Mouse (Mus musculus) intestine, embryonic 14.5 days (tissue): ENCODE measurements around the gene Clca3a2. TPM values are rescaled to one million over a fixed set of nuclear protein-coding genes. Genes with fewer than 3 reads are reported as not detected.
"Not testable (repeated sequence)": the region's sequence is repeated elsewhere in the genome, so short reads cannot be mapped to it uniquely, and the experiment has no call there.

ENCODE experiments used
- ATAC-seq: fragments of 200-750 bp; cut with Nextera tagmentation; replicated peaks from 2 replicates; pipeline ENCODE4 v1.8.0; 2017; ENCODE audit warnings: low read depth, moderate number of reproducible peaks, moderate TSS enrichment, moderate library complexity; ENCODE audit not compliant: low FRiP score, low TSS enrichment
- DNase-seq: peaks from one replicate; pipeline ENCODE4 v3.0.0-alpha.2; 2018; ENCODE audit warnings: low spot score
- H3K27ac ChIP-seq: fragments of 300-500 bp; sonication (generic); 2 replicates; pipeline ENCODE4 v1.5.1; 2014; ENCODE audit warnings: low read depth, mild to moderate bottlenecking, control low read depth
- H3K27me3 ChIP-seq: fragments of 300-500 bp; sonication (generic); replicated peaks from 2 replicates; pipeline ENCODE4 v1.6.1; 2014; ENCODE audit warnings: low read length, control low read depth; ENCODE audit not compliant: control insufficient read depth, insufficient read depth
- H3K36me3 ChIP-seq: fragments of 300-500 bp; sonication (generic); 2 replicates; pipeline ENCODE4 v1.6.1; 2014; ENCODE audit warnings: low read length, control low read depth; ENCODE audit not compliant: control insufficient read depth, insufficient read depth
- H3K4me1 ChIP-seq: fragments of 300-500 bp; sonication (generic); replicated peaks from 2 replicates; pipeline ENCODE4 v1.6.1; 2014; ENCODE audit warnings: low read length, control low read depth, mixed read lengths; ENCODE audit not compliant: control insufficient read depth, insufficient read depth
- H3K4me2 ChIP-seq: fragments of 300-500 bp; sonication (generic); 2 replicates; pipeline ENCODE4 v1.6.1; 2014; ENCODE audit warnings: low read length
- H3K4me3 ChIP-seq: fragments of 300-500 bp; sonication (generic); 2 replicates; pipeline ENCODE4 v1.5.1; 2014; ENCODE audit warnings: low read depth, low read length, control low read depth, mixed read lengths
- H3K9ac ChIP-seq: fragments of 300-500 bp; sonication (generic); 2 replicates; pipeline ENCODE4 v1.6.1; 2014; ENCODE audit warnings: mild to moderate bottlenecking, low read length
- H3K9me3 ChIP-seq: fragments of 300-500 bp; sonication (generic); 2 replicates; pipeline ENCODE4 v1.6.1; 2016; ENCODE audit warnings: low read length, control low read depth; ENCODE audit not compliant: control insufficient read depth
- WGBS: fragments of 180-500 bp; shearing (Covaris S2); extraction: QIAGEN DNeasy Blood & Tissue Kit; methylation state at CpG from one replicate; pipeline ENCODE4 v1.1.7; 2014; 5-methylcytosine and 5-hydroxymethylcytosine counted together
- polyA plus RNA-seq: library from polyadenylated mRNA; unstranded; fragments of >200 nt; fragmentation: Nextera tagmentation; extraction: Ambion mirVana; gene quantifications from 2 replicates; pipeline ENCODE4 v1.2.1, GENCODE M21; 2014

Gene Clca3a2
- polyA plus RNA-seq, 1 experiment from 2014 or later: 0.54 TPM

GRCm38 (mm10) chr3:144756103-144756502, 63.2 kb downstream of the Clca3a2 start:
- not testable (repeated sequence) for H3K27me3 ChIP-seq, DNase-seq, H3K9me3 ChIP-seq, ATAC-seq, H3K4me2 ChIP-seq, H3K4me3 ChIP-seq, H3K27ac ChIP-seq, H3K36me3 ChIP-seq, H3K9ac ChIP-seq
- 84% methylated on average over 8 of the region's 8 CpGs for WGBS
- H3K4me1 ChIP-seq: peaks cover 13% of the 10 kb centered on the region

DNA sequence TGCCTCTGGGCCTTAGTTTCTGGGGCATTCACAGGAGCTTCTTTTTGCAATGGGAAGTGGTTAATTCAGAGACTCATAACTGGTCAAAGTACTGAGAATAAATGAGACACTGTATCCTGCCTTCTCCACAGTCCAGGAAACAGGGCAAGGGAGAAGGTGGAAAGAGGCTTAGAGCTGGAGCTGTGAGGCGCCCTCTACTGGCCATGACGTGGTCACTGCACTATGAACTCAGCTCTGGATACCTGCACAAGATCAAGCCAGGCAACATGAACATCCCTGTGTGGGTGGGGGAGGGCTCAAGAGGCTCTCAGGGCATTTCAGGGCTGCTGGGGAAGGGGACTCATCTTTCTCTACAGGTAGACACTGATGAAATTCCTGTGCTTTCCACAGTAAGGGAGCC, 66.2 kb downstream of the Clca3a2 start:
- Histone ChIP-seq H3K4me2 (no peak overlapping the region), H3K4me3 (no peak overlapping the region), H3K4me1 (no peaks in the 10 kb centered on the region), H3K27ac (no peak overlapping the region), H3K27me3 (no peaks in the 10 kb centered on the region), H3K9me3 (no peaks in the 10 kb centered on the region), H3K9ac (no peak overlapping the region), H3K36me3 (no peaks in the 10 kb centered on the region)
- DNase-seq (no peak), ATAC-seq (no peak)
- 5% methylated on average over 2 of the region's 2 CpGs for WGBS

- not testable (repeated sequence) for H3K9me3 ChIP-seq, H3K4me2 ChIP-seq, H3K27ac ChIP-seq, H3K9ac ChIP-seq, H3K4me1 ChIP-seq, DNase-seq, H3K4me3 ChIP-seq, H3K27me3 ChIP-seq, ATAC-seq, H3K36me3 ChIP-seq
- 60% methylated on average over 18 of the region's 21 CpGs for WGBS
Observed at GRCm38 (mm10) chr3:144749062-144749963, 70.0 kb downstream of the Clca3a2 start.

DNA sequence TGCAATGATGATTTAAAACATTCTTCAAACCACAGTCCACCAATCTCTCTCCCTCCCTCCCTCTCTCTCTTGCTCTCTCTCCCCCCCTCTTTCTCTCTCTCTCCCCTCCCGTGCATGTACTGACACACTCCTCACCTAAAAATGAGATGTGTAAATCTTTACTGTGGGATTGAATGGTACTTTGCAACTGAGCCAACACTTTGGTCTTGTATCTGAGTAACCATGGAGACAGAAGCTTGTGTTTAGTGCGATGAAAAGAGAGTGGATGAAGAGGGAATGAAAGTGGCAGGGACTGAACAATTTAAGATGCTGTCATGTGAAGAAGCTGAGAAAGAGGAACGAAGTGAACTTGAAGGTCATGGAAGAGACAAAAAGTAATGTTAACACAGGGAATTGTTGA, 71.6 kb downstream of the Clca3a2 start:
- not testable (repeated sequence) for H3K4me1 ChIP-seq, H3K9me3 ChIP-seq, H3K27ac ChIP-seq, DNase-seq, H3K27me3 ChIP-seq, ATAC-seq, H3K9ac ChIP-seq, H3K36me3 ChIP-seq, H3K4me2 ChIP-seq, H3K4me3 ChIP-seq
- 46% methylated on average over 3 of the region's 3 CpGs for WGBS

Other genes with a start within 250 kb of the Clca3a2 start
- 13.7 and 14.3 TPM in 2 replicates for gene Hs2st1, start 249.3 kb downstream of the Clca3a2 start, polyA plus RNA-seq
- 448 and 458 TPM in 2 replicates for gene Selenof, start 249.2 kb downstream of the Clca3a2 start, polyA plus RNA-seq
- 93.4 and 95.3 TPM in 2 replicates for gene Sh3glb1, start 99.2 kb downstream of the Clca3a2 start, polyA plus RNA-seq
- 4.9 and 5.9 TPM in 2 replicates for gene Clca3a1, start 58.5 kb downstream of the Clca3a2 start, polyA plus RNA-seq
- 4.9 and 5.4 TPM in 2 replicates for gene Clca3b, start 29.9 kb upstream of the Clca3a2 start, polyA plus RNA-seq
- gene Clca4b, start 113.0 kb upstream of the Clca3a2 start, polyA plus RNA-seq: 0.17 and 0.23 TPM in 2 replicates
- gene Clca4a, start 155.6 kb upstream of the Clca3a2 start, polyA plus RNA-seq: not detected in 2 replicates
- gene Clca1, start 213.3 kb upstream of the Clca3a2 start, polyA plus RNA-seq: 1.9 and 3.5 TPM in 2 replicates